ENCODE assay signal across 8 mouse cellular contexts in genomic region chr7:48958528-48959315, GRCm38 (mm10). TPM values are rescaled to one million over a fixed set of nuclear protein-coding genes. Genes with fewer than 3 reads are reported as not detected.
DNase-seq lines count a peak whose midpoint lies in the region; ATAC-seq and TF ChIP-seq lines count a peak whose summit lies in the region.

No protein-coding gene starts in this region.

- no peak for TF ChIP-seq CTCF in liver, postnatal 0 days (IDR thresholded peaks at IDR 0.05; ENCODE audit: low read depth)

- no peaks in the 10 kb centered on the region for H3K36me3 ChIP-seq in forebrain, embryonic 10.5 days (replicated peaks)
- H3K36me3 ChIP-seq in liver, postnatal 0 days (replicated peaks; ENCODE audit: insufficient read depth, low read length), result no peaks in the 10 kb centered on the region
- no peaks in the 10 kb centered on the region for H3K36me3 ChIP-seq in neural tube, embryonic 14.5 days (ENCODE audit: control insufficient read depth, insufficient read depth, low read length)

- ATAC-seq in liver, postnatal 0 days, result 0 out of 2 replicates have a peak, but pooled peaks have one; percentile 29
- peak; percentile 96 for ATAC-seq in neural tube, embryonic 14.5 days (ENCODE audit: low read depth)

- no peak for TF ChIP-seq EP300 in liver, postnatal 0 days (IDR thresholded peaks at IDR 0.05; ENCODE audit: low read depth)

- H3K9ac ChIP-seq in liver, postnatal 0 days (replicated peaks), result no peak overlapping the region
- H3K9ac ChIP-seq in neural tube, embryonic 14.5 days (replicated peaks; ENCODE audit: low read depth, low read length), result peak overlapping the region; percentile 55

- H3K4me1 ChIP-seq in forebrain, embryonic 10.5 days, result peaks cover 50% of the 10 kb centered on the region
- no peaks in the 10 kb centered on the region for H3K4me1 ChIP-seq in liver, postnatal 0 days (ENCODE audit: insufficient read depth)
- peaks cover 32% of the 10 kb centered on the region for H3K4me1 ChIP-seq in neural tube, embryonic 14.5 days (ENCODE audit: control insufficient read depth, insufficient read depth, low read length)

- H3K9me3 ChIP-seq in forebrain, embryonic 10.5 days, result no peaks in the 10 kb centered on the region
- no peaks in the 10 kb centered on the region for H3K9me3 ChIP-seq in liver, postnatal 0 days (ENCODE audit: low read length)
- no peaks in the 10 kb centered on the region for H3K9me3 ChIP-seq in neural tube, embryonic 14.5 days (ENCODE audit: control insufficient read depth, low read length)

- H3K27ac ChIP-seq in forebrain, embryonic 10.5 days, result peak overlapping the region; percentile 65
- no peak overlapping the region for H3K27ac ChIP-seq in liver, postnatal 0 days (ENCODE audit: low read depth)
- H3K27ac ChIP-seq in neural tube, embryonic 14.5 days (ENCODE audit: low read depth, low read length), result peak overlapping the region; percentile 29; the same call in 1 of the 2 replicates

- H3K4me2 ChIP-seq in liver, postnatal 0 days (ENCODE audit: low read depth, low read length), result no peak overlapping the region
- H3K4me2 ChIP-seq in neural tube, embryonic 14.5 days (ENCODE audit: low read depth, low read length), result peak overlapping the region; percentile 71

- H3K4me3 ChIP-seq in forebrain, embryonic 10.5 days, result peak overlapping the region; percentile 55
- H3K4me3 ChIP-seq in liver, postnatal 0 days (ENCODE audit: low read depth, low read length), result no peak overlapping the region
- H3K4me3 ChIP-seq in neural tube, embryonic 14.5 days (ENCODE audit: low read depth, low read length), result peak overlapping the region; percentile 52

- peak; percentile 41 for DNase-seq in urinary bladder, postnatal 14 days (ENCODE audit: low spot score)
- no peak for DNase-seq in urinary bladder, postnatal 10 days (ENCODE audit: low spot score)
- DNase-seq in forebrain, embryonic 10.5 days (ENCODE audit: extremely low spot score, low spot score), result peak; percentile 92
- DNase-seq in heart, postnatal 4 days, result peak; percentile 62
- DNase-seq in layer of hippocampus, adult 11-12 months (ENCODE audit: low spot score), result peak; percentile 88
- peak; percentile 35 for DNase-seq in liver, postnatal 0 days
- peak; percentile 37 for DNase-seq in thymus, postnatal 14 days

- H3K27me3 ChIP-seq in forebrain, embryonic 10.5 days (ENCODE audit: poor library complexity, severe bottlenecking), result peaks cover 100% of the 10 kb centered on the region
- H3K27me3 ChIP-seq in liver, postnatal 0 days (ENCODE audit: insufficient read depth, low read length), result peaks cover 46% of the 10 kb centered on the region
- no peaks in the 10 kb centered on the region for H3K27me3 ChIP-seq in neural tube, embryonic 14.5 days (ENCODE audit: control insufficient read depth, insufficient read depth, low read length)

- 2% methylated on average over 32 of the region's 32 CpGs for WGBS in forebrain, embryonic 10.5 days
- 5% methylated on average over 32 of the region's 32 CpGs for WGBS in liver, postnatal 0 days (ENCODE audit: insufficient replicate concordance)
- 3% methylated on average over 30 of the region's 32 CpGs for WGBS in neural tube, embryonic 14.5 days

RNA-seq across cellular contexts. Expression of gene Nav2, which starts 50.2 kb away (rescaled TPM):
- polyA plus RNA-seq in forebrain, embryonic 10.5 days (2016; fragmentation: Nextera tagmentation; extraction: Ambion mirVana), result 4.5 and 6.1 TPM in 2 replicates
- total RNA-seq in heart, postnatal 4 days (2021), result 100 to 1,000 TPM; 106 to 112 TPM
- 2.7 and 3.3 TPM in 2 replicates for polyA plus RNA-seq in liver, postnatal 0 days (2015; fragmentation: Nextera tagmentation; extraction: Ambion mirVana)
- polyA plus RNA-seq in neural tube, embryonic 14.5 days (2014; fragmentation: Nextera tagmentation; extraction: Ambion mirVana), result 24.7 and 36.5 TPM in 2 replicates
